Mouse (Mus musculus) ES-Bruce4 (cell line): ENCODE results near the gene Gm44973. TPM values are rescaled to one million over a fixed set of nuclear protein-coding genes. Genes with fewer than 3 reads are reported as not detected.

Source experiments
- H3K27ac ChIP-seq: 2 replicates; pipeline ENCODE4 v1.5.1; 2012; ENCODE audit warnings: low read length, inconsistent platforms; ENCODE audit not compliant: insufficient read depth
- H3K27me3 ChIP-seq: 2 replicates; pipeline ENCODE4 v1.6.1; 2012; ENCODE audit warnings: mild to moderate bottlenecking, low read length, inconsistent platforms; ENCODE audit not compliant: control insufficient read depth, poor library complexity, insufficient read depth, severe bottlenecking
- H3K36me3 ChIP-seq: 2 replicates; pipeline ENCODE4 v1.6.1; 2012; ENCODE audit warnings: inconsistent platforms, mild to moderate bottlenecking, low read length, moderate library complexity; ENCODE audit not compliant: control insufficient read depth, poor library complexity, insufficient read depth, severe bottlenecking
- H3K4me1 ChIP-seq: one replicate; pipeline ENCODE4 v1.8.1; 2011; ENCODE audit warnings: low read length; ENCODE audit not compliant: control insufficient read depth, insufficient read depth
- H3K4me3 ChIP-seq: 2 replicates; pipeline ENCODE4 v1.5.1; 2011; ENCODE audit warnings: low read depth, mild to moderate bottlenecking, low read length
- H3K9ac ChIP-seq: 2 replicates; pipeline ENCODE4 v1.6.1; 2012; ENCODE audit warnings: low read depth, mild to moderate bottlenecking, inconsistent platforms; ENCODE audit not compliant: poor library complexity, severe bottlenecking
- H3K9me3 ChIP-seq: replicated peaks from 2 replicates; pipeline ENCODE4 v1.6.1; 2012; ENCODE audit warnings: mild to moderate bottlenecking, low read length, inconsistent platforms; ENCODE audit not compliant: control insufficient read depth, poor library complexity, insufficient read depth, severe bottlenecking
- CTCF ChIP-seq: IDR thresholded peaks from one replicate; pipeline ENCODE4 v1.8.1; 2011; ENCODE audit warnings: low read depth, low read length
- EP300 ChIP-seq: IDR thresholded peaks from 2 replicates; pipeline ENCODE4 v1.6.1; 2011; ENCODE audit warnings: low read depth, low read length; ENCODE audit not compliant: insufficient read depth
- POLR2A ChIP-seq: IDR thresholded peaks from one replicate; pipeline ENCODE4 v1.8.1; 2011; ENCODE audit warnings: low read length; ENCODE audit not compliant: insufficient read depth
- polyA plus RNA-seq: library from polyadenylated mRNA; stranded (reverse); fragments of >200 nt; gene quantifications from 2 replicates; pipeline ENCODE4 v1.2.4, GENCODE M21; 2011; ENCODE audit warnings: low read depth; ENCODE audit not compliant: missing spikeins, insufficient read depth, insufficient read length

The Gm44973 gene
- polyA plus RNA-seq, 1 experiment: not detected

GRCm38 (mm10) chr7:5052931-5053343 lies 37.6 kb downstream of the Gm44973 start:
- Histone ChIP-seq H3K9ac (peak overlapping the region; percentile 79), H3K4me1 (peaks cover 5% of the 10 kb centered on the region), H3K4me3 (peak overlapping the region; percentile 63), H3K27ac (no peak overlapping the region), H3K27me3 (no peaks in the 10 kb centered on the region), H3K9me3 (no peaks in the 10 kb centered on the region), H3K36me3 (no peaks in the 10 kb centered on the region)
- TF ChIP-seq CTCF (no peak), POLR2A (no peak), EP300 (no peak)

GRCm38 (mm10) chr7:5053456-5054179 lies 38.3 kb downstream of the Gm44973 start:
- Histone ChIP-seq H3K4me3 (peak overlapping the region; percentile 63), H3K27me3 (no peaks in the 10 kb centered on the region), H3K36me3 (no peaks in the 10 kb centered on the region), H3K4me1 (peaks cover 5% of the 10 kb centered on the region), H3K9ac (peak overlapping the region; percentile 79), H3K9me3 (no peaks in the 10 kb centered on the region), H3K27ac (no peak overlapping the region)
- TF ChIP-seq EP300 (no peak), CTCF (no peak), POLR2A (no peak)

DNA sequence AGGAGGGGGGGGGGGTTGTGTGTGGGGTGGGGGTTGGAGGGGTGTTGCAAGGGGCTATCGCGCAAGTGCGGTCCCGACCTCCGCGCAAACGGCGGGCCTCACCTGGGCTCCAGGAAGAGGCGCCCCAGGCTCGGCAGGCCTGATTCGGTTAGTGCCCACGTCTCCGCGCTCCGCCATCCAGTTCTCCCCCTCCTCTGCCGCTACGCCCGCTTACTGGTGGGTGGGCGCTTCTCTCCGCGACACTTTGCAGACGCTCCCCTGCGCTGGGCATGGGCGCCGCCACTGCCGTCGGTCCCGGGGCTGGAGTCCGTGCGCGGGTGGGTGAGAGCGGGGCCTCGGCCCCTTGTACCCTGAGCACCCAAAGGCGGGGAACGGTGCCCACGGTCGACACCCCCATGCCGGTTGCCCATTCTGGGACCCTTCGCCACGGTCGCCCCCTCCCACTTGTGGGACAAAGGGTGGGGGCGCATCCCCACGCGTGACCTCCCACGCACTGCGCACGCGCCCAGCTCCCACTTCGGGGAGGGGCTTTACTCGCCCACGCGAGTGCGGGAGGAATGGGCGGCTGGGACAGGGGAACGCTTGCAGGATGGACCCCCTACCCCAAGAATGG lies 41.5 kb downstream of the Gm44973 start:
- peak overlapping the region; percentile 68 for H3K4me3 ChIP-seq
- no peak overlapping the region for H3K27ac ChIP-seq
- H3K27me3 ChIP-seq: no peaks in the 10 kb centered on the region
- no peak for TF ChIP-seq CTCF
- no peak for TF ChIP-seq EP300
- TF ChIP-seq POLR2A: no peak
- no peaks in the 10 kb centered on the region for H3K9me3 ChIP-seq
- peaks cover 8% of the 10 kb centered on the region for H3K4me1 ChIP-seq
- H3K36me3 ChIP-seq: no peaks in the 10 kb centered on the region
- peak overlapping the region; percentile 72 for H3K9ac ChIP-seq

GRCm38 (mm10) chr7:5057381-5057780 lies 42.1 kb downstream of the Gm44973 start:
- peaks cover 7% of the 10 kb centered on the region for H3K4me1 ChIP-seq
- H3K9ac ChIP-seq: peak overlapping the region; percentile 72; the same call in 1 of the 2 replicates
- no peak overlapping the region for H3K27ac ChIP-seq

DNA sequence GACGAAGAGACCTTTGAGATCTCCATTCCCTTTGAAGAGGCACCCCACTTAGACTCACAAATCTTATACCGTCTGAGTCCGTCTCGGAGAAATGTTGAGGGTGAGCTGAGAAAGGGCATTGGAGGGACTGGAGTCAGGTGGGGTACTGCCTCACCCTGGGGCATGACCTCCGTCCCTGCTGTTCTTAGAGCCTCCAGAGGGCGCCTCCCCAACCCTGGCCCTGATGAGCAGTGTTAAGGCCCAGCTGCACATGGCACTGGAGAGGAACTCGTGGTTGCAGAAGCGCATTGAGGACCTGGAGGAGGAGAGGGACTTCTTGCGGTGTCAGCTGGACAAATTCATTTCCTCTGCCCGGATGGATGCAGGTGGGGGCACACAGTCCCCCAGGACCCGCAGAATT lies 42.5 kb downstream of the Gm44973 start:
- peak; percentile 62 for TF ChIP-seq CTCF
- TF ChIP-seq POLR2A: no peak
- TF ChIP-seq EP300: 0 out of 2 replicates have a peak, but pooled peaks have one; percentile 41
- Histone ChIP-seq H3K27me3 (no peaks in the 10 kb centered on the region), H3K4me1 (peaks cover 6% of the 10 kb centered on the region), H3K4me3 (no peak overlapping the region), H3K9me3 (no peaks in the 10 kb centered on the region), H3K27ac (no peak overlapping the region), H3K9ac (no peak overlapping the region), H3K36me3 (no peaks in the 10 kb centered on the region)

More at GRCm38 (mm10) chr7:5057381-5057780, 42.1 kb downstream of the Gm44973 start:
- no peak for TF ChIP-seq CTCF
- TF ChIP-seq EP300: no peak
- TF ChIP-seq POLR2A: no peak
- Histone ChIP-seq H3K9me3 (no peaks in the 10 kb centered on the region), H3K27me3 (no peaks in the 10 kb centered on the region), H3K4me3 (peak overlapping the region; percentile 68), H3K36me3 (no peaks in the 10 kb centered on the region)

- Histone ChIP-seq H3K4me1 (peaks cover 6% of the 10 kb centered on the region), H3K36me3 (no peaks in the 10 kb centered on the region), H3K9me3 (no peaks in the 10 kb centered on the region), H3K27ac (no peak overlapping the region), H3K9ac (no peak overlapping the region), H3K4me3 (no peak overlapping the region), H3K27me3 (no peaks in the 10 kb centered on the region)
- no peak for TF ChIP-seq POLR2A
- no peak for TF ChIP-seq CTCF
- TF ChIP-seq EP300: no peak
Observed at GRCm38 (mm10) chr7:5058631-5059030, 43.3 kb downstream of the Gm44973 start.
